Mouse (Mus musculus) olfactory bulb, adult 2 months (tissue): ENCODE measurements around the gene Asxl2. TPM values are rescaled to one million over a fixed set of nuclear protein-coding genes. Genes with fewer than 3 reads are reported as not detected.
"Not testable (repeated sequence)": the region's sequence is repeated elsewhere in the genome, so short reads cannot be mapped to it uniquely, and the experiment has no call there.

Experiments used
- H3K27ac ChIP-seq: fragments of 200-500 bp; 2 replicates; pipeline ENCODE4 v1.5.1; 2012; ENCODE audit warnings: low read depth, low read length; ENCODE audit not compliant: insufficient read depth
- H3K4me1 ChIP-seq: fragments of 200-500 bp; 2 replicates; pipeline ENCODE4 v1.6.1; 2012; ENCODE audit warnings: low read length; ENCODE audit not compliant: control insufficient read depth, insufficient read depth
- H3K4me3 ChIP-seq: fragments of 200-500 bp; 2 replicates; pipeline ENCODE4 v1.5.1; 2012; ENCODE audit warnings: mild to moderate bottlenecking, low read depth, low read length, moderate library complexity; ENCODE audit not compliant: insufficient read depth
- CTCF ChIP-seq: fragments of 200-500 bp; IDR thresholded peaks from 2 replicates; pipeline ENCODE4 v1.5.1; 2012; ENCODE audit warnings: low read depth, mild to moderate bottlenecking, low read length, moderate library complexity; ENCODE audit not compliant: insufficient read depth
- POLR2A ChIP-seq: fragments of 200-500 bp; IDR thresholded peaks from 2 replicates; pipeline ENCODE4 v1.6.1; 2012; ENCODE audit warnings: mild to moderate bottlenecking, low read depth, low read length, moderate library complexity; ENCODE audit not compliant: insufficient read depth
- WGBS: fragments of 180-500 bp; shearing (Covaris S2); methylation state at CpG from one replicate; pipeline ENCODE4 v1.1.7; 2018; 5-methylcytosine and 5-hydroxymethylcytosine counted together
- polyA plus RNA-seq: library from polyadenylated mRNA; stranded (reverse); fragments of >200 nt; gene quantifications from 2 replicates; pipeline ENCODE4 v1.2.4, GENCODE M21; 2012; ENCODE audit warnings: low replicate concordance; ENCODE audit not compliant: missing spikeins, insufficient read depth, insufficient read length

Asxl2 gene
- polyA plus RNA-seq, 1 experiment, result not detected

DNA sequence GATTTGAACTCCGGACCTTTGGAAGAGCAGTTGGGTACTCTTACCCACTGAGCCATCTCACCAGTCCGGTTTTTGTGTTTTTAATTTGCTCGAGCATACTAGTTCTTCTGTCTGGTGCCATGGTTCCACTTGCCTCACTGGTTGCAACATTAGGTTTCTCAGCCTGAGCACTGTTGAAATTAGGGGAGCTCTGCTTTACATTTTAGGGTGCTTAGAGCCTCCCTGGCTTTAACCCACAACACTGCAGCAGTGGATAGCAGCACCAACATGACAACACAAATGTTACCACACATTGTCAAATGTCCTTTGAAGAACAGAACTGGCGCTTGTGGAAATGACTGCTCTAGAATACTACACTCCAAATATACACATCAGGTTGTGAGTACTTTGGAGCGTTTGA lies 98.9 kb downstream of the Asxl2 start:
- Histone ChIP-seq H3K4me3 (no peak overlapping the region), H3K4me1 (no peaks in the 10 kb centered on the region), H3K27ac (no peak overlapping the region)
- TF ChIP-seq POLR2A (no peak), CTCF (no peak)
- WGBS, result 97% methylated on average over 5 of the region's 5 CpGs

DNA sequence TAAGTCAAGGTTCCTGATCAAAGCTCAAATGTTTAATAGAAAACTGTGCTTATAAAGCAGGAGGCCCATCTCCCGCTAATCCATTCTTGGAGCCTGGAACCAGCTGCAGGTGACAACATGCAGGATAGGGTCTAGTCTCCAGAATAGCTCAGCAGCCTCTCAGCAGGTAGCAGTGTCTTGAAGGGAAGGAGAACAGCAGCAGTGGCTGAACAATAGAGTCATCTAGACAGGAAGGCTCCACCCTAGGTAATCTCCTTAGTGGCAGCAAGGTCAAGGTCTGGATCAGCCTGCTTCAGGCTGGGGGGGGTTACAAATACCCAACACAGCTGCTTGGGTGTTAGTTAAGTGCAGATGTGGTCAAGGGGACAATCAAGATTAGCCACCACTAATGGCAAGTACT lies 108.8 kb downstream of the Asxl2 start:
- H3K4me3 ChIP-seq, H3K27ac ChIP-seq, H3K4me1 ChIP-seq: not testable (repeated sequence)
- 93% methylated on average over 1 of the region's 1 CpGs for WGBS

- no peak overlapping the region for H3K27ac ChIP-seq
- TF ChIP-seq POLR2A, result no peak
- no peak overlapping the region for H3K4me3 ChIP-seq
- peaks cover 4% of the 10 kb centered on the region; the same call in 1 of the 2 replicates for H3K4me1 ChIP-seq
- 39% methylated on average over 3 of the region's 3 CpGs for WGBS
Measured at GRCm38 (mm10) chr12:3537616-3538015, 111.0 kb downstream of the Asxl2 start.

- peaks cover 4% of the 10 kb centered on the region; the same call in 1 of the 2 replicates for H3K4me1 ChIP-seq
- TF ChIP-seq POLR2A (no peak), CTCF (no peak)
- H3K4me3 ChIP-seq, result no peak overlapping the region
- H3K27ac ChIP-seq, result no peak overlapping the region
- 75% methylated on average over 1 of the region's 1 CpGs for WGBS
Measured at GRCm38 (mm10) chr12:3538036-3538435, 111.4 kb downstream of the Asxl2 start.

DNA sequence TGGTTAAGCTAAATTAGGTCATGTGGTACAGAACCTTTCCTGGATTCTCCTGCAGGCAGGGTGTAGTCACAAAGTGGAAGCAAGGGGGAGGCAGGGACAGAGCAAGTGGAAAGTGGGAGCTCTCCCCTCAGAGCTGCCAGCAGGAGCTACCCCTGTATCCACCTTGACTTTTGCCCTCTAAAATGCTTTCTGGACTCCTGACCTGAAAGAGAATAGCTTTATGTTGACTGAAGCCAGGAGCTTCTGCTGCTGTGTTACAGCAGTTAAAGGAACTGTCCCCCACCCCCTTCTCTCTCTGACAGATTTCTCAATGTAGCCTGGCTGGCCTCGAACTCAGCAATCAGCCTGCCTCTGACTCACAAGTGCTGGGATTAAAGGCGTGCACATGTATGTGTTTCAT lies 112.9 kb downstream of the Asxl2 start:
- peaks cover 4% of the 10 kb centered on the region; the same call in 1 of the 2 replicates for H3K4me1 ChIP-seq
- no peak for TF ChIP-seq POLR2A
- TF ChIP-seq CTCF, result no peak
- 64% methylated on average over 2 of the region's 2 CpGs for WGBS
- no peak overlapping the region for H3K27ac ChIP-seq
- no peak overlapping the region for H3K4me3 ChIP-seq

- TF ChIP-seq POLR2A, result no peak
- no peak for TF ChIP-seq CTCF
- 90% methylated on average over 7 of the region's 7 CpGs for WGBS
- H3K4me1 ChIP-seq, result peaks cover 4% of the 10 kb centered on the region; the same call in 1 of the 2 replicates
Measured at GRCm38 (mm10) chr12:3540871-3541270, 114.2 kb downstream of the Asxl2 start.

GRCm38 (mm10) chr12:3545451-3545850 lies 118.8 kb downstream of the Asxl2 start:
- WGBS, result 95% methylated on average over 3 of the region's 3 CpGs
- peaks cover 6% of the 10 kb centered on the region; the same call in 1 of the 2 replicates for H3K4me1 ChIP-seq
- no peak overlapping the region for H3K4me3 ChIP-seq
- TF ChIP-seq POLR2A (no peak), CTCF (no peak)
- no peak overlapping the region for H3K27ac ChIP-seq

More at GRCm38 (mm10) chr12:3540871-3541270, 114.2 kb downstream of the Asxl2 start:
- Histone ChIP-seq H3K27ac (no peak overlapping the region), H3K4me3 (no peak overlapping the region)

GRCm38 (mm10) chr12:3546121-3546658 lies 119.5 kb downstream of the Asxl2 start:
- TF ChIP-seq POLR2A, result no peak
- Histone ChIP-seq H3K27ac (no peak overlapping the region), H3K4me3 (no peak overlapping the region), H3K4me1 (peaks cover 6% of the 10 kb centered on the region; the same call in 1 of the 2 replicates)
- WGBS, result 67% methylated on average over 4 of the region's 4 CpGs

DNA sequence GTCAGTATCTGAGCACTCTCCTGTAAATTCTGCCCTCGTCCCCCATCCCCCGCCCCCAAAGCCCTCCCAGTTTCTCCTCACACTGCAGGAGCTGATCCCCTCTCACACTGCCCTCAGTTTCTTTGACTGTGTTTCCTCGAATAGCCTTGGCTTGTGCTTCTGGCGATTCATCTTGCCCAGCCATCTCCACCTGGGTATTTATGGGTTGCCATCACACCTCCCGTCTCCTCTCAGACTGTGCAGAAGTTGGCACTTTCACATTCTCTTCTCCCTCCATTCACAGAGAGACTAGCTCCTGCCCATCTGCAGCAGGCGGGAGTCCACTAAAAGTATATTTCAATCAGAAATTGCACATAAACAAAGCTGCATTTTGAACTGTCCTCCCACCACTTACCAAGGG lies 120.1 kb downstream of the Asxl2 start:
- H3K4me1 ChIP-seq, result peaks cover 6% of the 10 kb centered on the region; the same call in 1 of the 2 replicates
- no peak for TF ChIP-seq POLR2A
- no peak for TF ChIP-seq CTCF
- WGBS, result 63% methylated on average over 6 of the region's 6 CpGs
- H3K27ac ChIP-seq, result no peak overlapping the region
- H3K4me3 ChIP-seq, result no peak overlapping the region

DNA sequence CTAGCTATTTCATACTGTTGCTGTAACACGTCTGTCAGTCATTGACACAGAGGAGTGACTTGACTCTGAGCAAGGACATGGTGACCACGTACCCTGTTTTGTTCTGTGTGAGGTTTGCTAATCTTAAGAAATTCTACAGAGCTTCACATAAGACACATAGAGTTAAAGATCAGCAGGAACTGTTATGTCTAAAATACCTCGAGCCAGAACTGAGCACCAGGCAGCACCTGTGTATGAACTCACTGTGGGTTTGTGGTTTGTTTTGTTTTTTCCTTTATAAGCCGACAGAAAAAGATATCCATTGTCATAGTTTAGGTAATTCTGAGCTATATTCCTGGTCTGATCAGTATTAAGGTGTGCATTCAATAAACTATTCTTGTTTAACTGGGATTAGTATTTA lies 120.8 kb downstream of the Asxl2 start:
- TF ChIP-seq CTCF (no peak), POLR2A (no peak)
- Histone ChIP-seq H3K4me3 (no peak overlapping the region), H3K4me1 (peaks cover 6% of the 10 kb centered on the region; the same call in 1 of the 2 replicates), H3K27ac (no peak overlapping the region)
- WGBS, result 75% methylated on average over 4 of the region's 4 CpGs

DNA sequence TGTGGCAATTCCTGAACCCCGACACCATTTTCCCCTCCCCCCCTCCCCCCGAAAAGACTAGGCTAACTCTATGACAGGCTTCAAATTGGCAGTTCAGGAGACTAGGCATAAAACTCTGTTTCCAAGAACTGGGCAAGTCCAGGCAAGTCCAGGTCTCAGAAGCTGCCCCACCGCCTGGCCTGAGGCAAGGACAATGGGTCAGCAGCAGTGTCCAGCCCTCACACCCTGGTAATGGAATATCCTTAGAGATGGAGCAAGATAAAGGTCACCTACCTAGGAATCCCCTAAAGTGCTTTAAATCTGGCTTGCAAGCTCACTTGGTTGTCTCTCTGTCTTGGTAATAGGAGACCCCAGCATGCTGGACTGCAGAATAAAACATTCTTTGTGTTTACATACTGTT lies 121.3 kb downstream of the Asxl2 start:
- H3K27ac ChIP-seq, result no peak overlapping the region
- WGBS, result 71% methylated on average over 3 of the region's 3 CpGs
- no peak for TF ChIP-seq POLR2A
- no peak for TF ChIP-seq CTCF
- H3K4me3 ChIP-seq, result no peak overlapping the region
- peaks cover 6% of the 10 kb centered on the region; the same call in 1 of the 2 replicates for H3K4me1 ChIP-seq
